Mouse (Mus musculus) frontal cortex, postnatal 10 days (tissue): Measurements from ENCODE around the gene Rabgap1l.
"Not testable (repeated sequence)": the region's sequence is repeated elsewhere in the genome, so short reads cannot be mapped to it uniquely, and the experiment has no call there.

ENCODE experiments used
- DNase-seq, 2 experiments: peaks; one replicate each; pipeline ENCODE4 v3.0.0; 2022; ENCODE audit warnings: low spot score in 2 of 2, mixed read lengths in 1 of 2

Gene Rabgap1l

DNA sequence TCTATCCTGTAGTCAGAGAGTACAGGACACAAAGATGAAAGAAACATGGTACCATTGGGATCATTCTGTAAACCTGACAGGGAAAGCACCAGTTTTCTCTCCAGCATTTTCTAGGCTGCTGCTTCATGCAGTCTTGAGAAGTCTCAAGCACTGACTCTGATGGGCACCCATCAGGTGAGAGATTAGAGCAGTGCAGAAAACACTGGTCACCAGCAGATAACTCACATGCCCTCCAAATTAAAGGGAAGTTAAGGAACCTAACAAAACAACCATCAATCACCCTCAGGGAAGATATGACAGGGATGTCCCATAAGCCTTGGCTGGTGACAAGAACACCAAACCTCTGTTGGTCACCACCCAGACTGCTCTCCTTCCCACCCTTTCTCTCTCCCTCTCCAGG lies 285.2 kb downstream of the Rabgap1l start:
- no peak for DNase-seq

DNA sequence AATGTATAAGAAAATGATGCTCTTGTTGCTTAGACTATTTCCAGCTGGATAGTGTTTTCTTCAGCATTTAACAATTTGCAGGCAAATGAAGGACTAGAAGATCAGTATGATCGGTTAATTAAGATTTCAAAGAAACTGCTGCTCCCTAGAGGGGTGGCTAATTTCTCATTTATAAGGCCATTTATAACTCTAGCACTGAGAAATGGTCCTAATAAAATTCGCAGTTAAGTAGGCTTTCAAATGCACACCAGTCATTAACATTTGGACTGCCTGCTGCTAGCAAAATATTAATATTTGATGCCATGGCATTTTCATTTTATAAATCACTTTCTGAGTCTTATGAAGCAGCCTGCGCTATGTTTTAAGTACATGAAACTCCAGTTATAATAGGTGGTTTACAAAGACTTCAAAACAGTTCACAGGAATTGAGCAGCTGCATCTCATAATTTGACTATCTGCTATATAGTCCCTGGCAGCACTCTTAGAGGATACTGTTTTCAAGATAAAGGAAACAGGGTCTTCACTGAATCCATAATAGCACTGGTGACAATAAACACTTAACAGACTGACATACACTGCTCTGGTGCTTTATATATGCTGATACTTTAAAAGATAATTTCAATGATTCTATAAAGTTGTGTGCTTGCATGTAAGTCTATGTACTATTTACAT lies 296.0 kb downstream of the Rabgap1l start:
- DNase-seq = no peak

DNA sequence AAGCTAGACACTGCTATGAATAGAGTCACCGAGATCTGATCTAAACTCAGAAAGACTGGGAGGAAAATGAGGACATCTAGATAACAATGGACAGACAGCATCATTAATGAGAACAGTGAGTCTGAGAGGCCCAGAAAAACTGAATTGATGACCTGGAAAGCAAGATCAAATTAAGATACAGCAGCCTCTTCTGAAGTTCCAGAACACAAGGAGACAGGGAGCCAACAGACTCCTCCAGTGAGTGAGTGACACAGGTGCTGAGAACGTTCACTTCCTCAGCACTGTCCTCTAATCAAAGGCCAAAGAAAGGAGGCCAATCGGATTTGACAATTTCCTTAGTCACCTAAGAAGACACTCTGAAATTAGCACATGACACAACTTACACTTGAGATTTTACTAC lies 307.3 kb downstream of the Rabgap1l start:
- no peak for DNase-seq

DNA sequence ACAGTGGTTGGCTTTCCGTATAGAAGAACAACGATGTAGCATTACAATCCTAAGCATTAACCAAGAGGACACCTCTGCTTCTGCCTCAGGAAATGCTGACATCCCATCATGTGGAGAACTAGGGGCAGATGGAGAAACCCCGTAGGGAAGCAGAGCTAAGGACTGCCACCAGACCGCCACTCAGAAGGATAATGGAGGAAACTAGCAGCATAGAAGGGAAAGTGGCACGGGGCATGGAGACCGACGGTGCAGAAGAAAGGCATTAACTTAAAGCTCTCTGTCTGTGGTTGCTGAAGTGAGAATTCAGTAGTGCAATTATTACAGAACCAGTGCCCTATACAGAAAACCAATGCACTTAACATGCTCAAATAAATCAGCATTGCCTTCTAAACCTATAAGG lies 308.0 kb downstream of the Rabgap1l start:
- no peak for DNase-seq

DNA sequence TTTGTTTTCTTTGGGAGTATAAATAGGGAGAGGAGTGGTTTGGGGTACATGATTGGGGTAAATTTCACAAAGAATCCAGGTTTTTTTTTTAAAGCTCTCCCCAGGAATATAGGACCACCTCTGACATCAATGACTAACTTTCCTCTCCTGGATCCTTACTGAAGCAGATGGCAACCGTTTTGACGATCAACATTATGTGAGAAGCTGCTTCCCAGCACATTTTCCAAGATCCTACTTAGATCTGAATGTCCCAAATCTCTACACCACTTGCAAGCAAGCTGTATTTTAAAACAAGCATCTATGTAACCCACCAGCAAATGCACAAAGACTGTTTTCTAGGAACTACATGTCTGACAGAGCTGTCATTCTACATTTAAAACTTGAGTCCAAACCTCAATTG lies 311.4 kb downstream of the Rabgap1l start:
- no peak for DNase-seq

DNA sequence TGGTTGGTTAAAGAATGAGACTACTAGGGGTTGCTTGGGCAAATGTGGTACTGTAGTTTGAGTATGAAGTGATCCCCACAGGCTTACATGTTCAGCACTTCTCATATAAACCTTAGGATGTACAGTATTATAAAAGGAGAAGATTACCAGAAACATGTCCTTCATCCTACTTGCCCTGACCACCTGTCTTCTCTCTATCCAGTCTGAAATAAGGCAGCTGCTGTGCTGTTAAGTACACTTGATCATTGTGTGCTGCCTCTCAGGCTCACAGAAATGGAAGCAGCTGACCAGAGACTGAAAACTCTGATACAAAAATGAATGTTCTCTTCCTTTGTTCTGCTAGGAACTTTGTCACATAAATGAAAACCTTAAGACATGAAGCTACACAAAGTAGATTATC lies 325.6 kb downstream of the Rabgap1l start:
- no peak for DNase-seq

DNA sequence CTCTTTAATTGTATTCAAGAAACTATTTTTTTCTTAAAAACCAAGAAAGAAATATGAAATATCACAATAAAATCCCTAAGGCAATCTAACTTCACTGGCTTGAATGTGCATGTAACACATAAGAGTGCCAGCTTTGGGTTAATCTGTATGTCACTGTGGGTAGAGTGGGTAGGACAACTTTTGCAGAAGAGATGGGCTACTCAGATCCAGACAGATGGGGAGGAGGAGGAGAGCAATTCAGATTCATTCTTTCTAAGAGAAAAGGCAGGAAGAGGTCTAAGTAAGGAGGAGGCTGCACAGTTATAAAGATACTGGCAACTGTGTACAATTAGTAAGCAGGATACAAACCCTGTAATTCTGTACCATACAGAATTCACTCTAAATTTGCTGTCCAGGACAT lies 327.8 kb downstream of the Rabgap1l start:
- DNase-seq = no peak

DNA sequence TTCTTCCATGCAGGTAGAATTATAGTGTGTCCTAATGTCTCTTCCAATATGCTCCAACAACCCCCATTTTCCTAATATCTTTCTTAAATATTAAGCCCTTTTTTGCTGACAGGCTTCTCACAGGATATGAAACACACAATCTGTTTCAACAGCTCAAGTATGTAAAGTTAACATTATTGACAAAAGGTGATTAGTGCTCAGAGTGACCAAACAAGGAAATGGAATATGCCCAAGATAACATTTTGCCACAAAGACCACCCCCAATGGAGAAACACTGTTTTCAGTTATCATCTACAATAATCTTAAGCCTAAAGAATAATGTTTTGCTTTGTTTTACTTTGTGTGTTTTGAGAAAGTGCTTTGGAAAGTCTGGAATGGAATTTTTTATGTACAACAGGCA lies 328.9 kb downstream of the Rabgap1l start:
- no peak for DNase-seq

DNA sequence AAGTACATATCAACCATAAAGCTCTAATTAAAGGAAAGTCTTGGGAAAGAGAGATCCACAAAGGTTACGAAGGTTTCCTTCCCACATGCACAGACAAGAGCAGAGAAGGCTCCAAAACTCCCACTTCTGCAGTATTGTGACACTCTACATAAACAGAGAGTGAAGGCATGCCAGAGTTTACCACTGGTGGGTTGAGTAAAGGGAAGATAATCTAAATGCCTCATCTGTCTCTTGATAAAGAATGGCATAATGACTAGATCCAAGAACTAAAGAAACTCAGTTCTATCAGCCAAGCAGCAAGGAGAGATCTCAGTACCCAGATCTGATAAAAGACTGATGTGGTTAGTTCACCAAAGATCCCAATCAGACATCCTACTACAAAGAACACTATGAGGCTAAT lies 332.7 kb downstream of the Rabgap1l start:
- DNase-seq = no peak

DNA sequence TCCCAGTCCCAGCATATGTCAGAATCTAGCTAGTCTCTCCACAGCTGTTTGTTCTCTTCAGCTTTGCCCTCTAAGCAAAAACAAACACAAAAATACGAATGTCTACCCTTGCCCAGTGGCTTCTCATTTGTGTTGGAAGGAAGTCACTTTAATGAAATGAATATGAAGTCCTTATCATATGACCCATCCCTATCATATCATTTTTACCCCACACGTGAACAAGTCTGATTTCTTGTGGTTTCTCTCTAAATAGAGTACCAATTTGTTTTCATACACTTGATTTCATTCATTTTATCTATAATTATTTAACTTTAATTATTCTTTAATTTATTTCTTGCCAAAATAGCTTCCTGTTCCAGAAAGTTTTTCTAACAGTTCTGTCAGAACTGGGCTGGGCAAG lies 341.3 kb downstream of the Rabgap1l start:
- DNase-seq = no peak

DNA sequence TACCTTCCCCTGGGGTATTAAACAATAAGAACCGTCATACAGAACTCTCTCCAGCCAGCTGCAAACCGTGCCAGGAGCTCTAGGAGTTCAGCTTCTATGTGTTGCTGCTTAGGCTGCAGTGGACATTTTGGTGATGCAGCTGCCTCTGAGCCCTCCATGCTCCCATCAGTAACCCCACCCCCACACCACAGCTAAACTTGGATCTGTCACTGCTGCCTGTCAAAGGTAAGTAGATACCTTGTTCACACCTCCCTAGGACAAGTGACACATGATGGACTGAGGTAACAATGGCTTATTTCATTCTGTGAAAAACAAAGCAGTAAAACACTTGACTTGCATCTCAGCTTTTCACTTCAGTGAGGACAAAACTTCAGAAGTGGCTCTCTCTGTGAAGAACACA lies 344.3 kb downstream of the Rabgap1l start:
- no peak for DNase-seq

DNA sequence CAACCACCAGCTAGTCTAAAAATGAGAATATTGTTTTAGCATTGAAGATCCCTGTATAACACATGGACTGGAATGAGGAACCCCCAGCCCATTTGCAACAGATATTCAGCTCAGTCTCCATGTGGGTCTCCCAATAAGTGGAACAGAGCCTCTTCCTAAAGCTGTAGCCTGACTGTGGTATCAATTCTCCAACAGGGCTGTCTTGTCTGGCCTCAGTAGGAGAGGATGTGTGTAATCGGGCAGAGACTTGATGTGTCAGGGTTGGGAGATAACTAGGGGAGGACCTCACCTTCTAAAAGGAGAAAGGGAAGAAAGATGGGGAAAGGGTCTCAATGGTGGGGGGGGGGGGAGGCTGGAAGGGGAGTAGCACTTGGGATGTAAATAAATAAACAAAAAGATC lies 346.2 kb downstream of the Rabgap1l start:
- no peak for DNase-seq

DNA sequence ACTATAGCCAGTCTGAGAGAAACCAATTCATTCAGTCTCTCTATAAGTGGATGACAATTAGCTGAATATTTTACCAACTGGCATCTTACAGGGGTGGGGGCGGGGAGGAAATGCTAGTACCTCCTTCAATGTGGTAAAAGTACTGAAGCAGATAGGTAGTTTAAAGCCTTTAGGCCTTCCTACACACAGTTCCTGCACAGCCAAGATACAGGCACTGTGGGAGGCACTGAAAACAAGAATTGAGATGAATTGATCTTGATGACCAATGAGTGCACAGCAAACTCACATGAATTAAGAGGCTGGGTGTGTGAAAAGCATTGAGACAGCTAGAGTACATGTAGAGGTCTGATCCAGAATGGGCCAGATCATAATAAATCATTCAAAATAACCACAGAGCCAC lies 349.5 kb downstream of the Rabgap1l start:
- DNase-seq = no peak

DNA sequence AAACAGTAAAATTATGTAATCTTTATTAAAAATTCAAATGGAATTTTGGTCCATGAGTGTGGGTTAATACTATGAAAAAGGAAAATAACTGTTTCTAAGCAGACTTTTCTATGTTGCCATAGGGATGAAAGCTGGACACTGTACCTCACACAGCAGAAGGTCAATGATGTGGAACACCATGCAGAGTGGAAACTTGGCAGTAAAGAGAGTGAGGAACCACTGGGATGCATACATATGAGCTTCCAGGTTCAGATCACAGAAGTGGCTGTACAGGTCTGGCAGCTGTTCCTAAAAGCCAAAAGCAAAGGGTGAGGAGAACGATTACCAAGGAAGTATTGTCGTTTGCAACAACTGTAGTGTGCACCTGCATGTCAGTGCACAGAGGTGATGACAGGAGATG lies 351.3 kb downstream of the Rabgap1l start:
- no peak for DNase-seq

DNA sequence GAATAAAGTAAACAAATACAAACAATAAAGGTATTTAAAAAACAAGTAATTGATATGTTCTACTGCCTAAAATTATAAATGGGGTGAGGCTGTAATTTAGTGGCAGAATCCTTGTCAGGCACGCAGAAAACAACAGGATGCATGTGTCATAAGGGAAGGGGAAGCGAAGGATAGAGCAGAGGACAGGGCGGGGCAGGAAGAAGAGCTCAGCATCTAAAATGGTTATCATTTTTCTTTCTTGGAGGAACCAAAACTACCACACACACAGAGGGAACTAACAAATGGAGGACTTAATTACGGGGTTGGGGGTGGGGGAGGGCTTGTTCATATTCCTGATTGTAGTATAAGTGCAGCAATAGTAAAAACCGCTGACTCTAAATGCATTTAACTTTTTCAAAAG lies 351.9 kb downstream of the Rabgap1l start:
- no peak for DNase-seq

DNA sequence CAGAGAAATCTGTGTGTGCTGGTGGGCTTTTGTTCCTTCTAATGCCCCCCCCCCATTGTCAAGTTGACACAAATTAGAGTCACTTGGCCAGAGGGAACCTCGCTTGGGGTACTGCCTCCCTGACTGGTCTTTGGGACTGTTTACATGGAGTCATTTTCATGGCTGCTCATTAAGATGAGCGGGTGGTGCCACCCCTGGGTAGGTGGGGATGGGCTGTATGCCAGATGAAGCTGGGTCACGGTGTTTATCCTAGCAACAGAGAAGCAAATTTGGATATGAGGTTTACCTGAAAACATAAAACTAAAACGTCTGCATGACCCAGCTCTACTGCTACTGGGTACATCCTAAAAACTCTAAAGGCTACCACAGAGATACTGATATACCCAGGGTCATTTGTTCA lies 354.2 kb downstream of the Rabgap1l start:
- no peak for DNase-seq

DNA sequence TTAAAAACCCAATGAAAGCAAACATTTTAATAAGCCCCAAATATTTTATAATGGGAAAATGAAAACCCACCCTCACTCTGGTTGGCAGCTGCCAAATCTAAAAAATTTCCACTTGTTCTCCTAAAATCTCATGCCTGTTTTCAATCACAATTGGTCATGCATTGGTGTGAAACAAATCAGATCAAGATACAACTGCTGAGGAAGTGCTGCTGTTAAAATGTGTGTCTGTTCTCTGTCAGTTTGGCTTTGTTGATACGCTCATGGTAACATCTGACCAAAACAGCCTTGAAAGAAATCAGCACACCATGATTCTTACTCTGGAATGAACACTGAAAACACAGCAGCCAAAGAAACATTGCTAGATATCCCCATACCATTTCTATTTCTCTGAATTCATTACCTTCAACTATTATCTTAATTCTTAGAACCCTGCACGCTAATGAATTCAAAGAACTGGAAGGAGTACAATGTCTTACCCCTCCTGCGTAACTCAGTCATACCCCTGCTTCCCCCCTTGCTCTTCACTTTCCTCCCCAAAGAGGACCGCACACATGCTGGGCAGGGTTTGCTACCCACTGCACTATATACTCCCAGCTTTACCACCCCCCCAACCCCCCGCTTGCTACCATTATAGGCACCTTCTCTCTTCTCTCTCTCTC lies 375.7 kb downstream of the Rabgap1l start:
- no peak for DNase-seq

DNA sequence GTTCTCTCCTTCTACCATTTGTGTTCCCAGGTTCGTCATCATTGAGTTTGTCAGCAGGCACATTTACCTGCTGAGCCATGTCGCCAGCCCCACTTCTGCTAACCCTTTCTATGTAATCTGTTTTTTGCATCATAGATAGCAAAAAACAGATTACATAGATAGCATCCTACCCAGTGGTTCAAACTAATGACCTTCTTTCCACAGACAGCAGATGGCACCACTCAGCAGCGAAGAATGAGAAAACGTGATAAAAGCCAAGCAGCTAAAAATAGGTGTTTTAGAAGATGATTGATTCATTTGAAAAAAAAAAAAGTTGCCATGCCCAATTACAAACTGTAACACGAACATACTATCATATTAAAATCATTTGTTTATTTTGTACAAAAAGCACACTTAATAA lies 382.2 kb downstream of the Rabgap1l start:
- DNase-seq = peak in 1 of 2 experiments; percentile 23

DNA sequence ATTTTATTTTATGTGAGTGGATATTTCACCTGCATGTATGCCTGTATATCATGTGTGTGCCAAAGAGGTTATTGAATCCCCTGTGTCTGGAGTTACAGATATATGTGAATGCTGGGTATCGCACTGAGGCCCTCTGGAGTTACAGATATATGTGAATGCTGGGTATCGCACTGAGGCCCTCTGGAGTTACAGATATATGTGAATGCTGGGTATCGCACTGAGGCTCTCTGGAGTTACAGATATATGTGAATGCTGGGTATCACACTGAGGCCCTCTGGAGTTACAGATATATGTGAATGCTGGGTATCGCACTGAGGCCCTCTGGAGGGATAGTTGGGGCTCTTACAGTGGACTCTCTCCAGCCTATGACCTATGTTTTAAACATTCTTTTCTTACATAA lies 383.3 kb downstream of the Rabgap1l start:
- not testable (repeated sequence) for DNase-seq

DNA sequence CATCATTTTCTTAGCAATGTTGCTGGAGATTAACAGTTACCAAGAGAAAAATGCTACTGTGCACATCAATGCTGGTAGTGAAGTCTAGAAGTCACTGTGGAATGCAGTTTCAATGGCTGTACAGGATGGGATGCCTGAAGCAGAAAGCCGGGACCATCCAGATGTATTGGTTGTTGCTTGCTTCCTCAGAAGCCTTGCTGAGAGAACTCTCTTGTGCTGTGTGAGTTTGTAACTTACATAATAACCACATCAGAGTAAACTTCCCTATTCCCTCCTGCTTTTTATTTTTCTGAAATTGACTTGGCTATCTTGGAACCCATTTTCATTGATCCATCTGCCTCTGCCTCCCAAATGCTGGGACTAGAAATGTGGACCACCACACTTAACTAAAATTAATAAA lies 383.9 kb downstream of the Rabgap1l start:
- DNase-seq = no peak

DNA sequence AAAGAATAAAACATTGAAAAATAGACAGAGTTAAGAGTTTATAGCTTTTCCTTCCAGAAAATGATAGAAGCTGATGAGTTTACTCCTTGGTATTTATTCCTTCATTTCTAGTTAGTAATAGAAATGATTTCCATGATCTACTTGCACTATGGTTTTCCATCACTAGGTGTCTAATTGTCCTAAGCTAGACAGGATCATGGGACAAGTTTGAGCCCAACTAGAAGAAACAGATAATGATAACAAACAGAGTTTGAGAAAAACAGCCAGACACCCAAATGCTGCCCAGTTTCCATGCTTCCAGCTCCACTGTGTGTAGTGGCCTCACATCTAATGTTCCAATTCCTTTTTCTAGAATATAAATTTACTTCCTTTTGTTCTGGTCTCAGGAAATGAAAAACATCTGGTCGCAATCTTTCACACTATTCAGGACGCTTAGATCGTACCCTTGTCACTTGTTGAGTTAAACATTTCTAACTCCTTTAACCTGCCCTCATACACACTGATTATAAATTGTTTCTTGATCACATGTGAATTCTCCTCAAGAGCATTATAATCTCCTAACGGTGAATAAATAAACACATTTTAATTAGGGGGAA lies 384.6 kb downstream of the Rabgap1l start:
- DNase-seq = no peak

DNA sequence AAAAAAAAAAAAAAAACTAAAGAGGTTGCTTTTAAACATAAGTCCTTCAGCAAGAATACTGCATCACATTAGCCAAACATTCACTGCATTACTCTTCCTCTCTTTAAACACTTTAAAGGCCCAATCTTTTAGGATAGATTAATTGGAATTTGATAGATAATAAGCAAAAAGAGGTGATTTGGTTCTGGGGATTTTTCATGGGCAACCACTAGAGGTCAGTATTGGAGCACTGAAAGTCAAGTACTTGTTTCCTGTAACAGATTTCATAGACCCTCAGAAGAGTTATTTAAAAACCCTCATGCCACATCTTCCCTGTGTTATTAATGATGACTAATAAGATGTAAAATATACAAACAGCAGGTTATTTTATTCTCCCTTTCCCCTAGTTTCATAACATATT lies 393.6 kb downstream of the Rabgap1l start:
- DNase-seq = peak in 1 of 2 experiments; percentile 24

DNA sequence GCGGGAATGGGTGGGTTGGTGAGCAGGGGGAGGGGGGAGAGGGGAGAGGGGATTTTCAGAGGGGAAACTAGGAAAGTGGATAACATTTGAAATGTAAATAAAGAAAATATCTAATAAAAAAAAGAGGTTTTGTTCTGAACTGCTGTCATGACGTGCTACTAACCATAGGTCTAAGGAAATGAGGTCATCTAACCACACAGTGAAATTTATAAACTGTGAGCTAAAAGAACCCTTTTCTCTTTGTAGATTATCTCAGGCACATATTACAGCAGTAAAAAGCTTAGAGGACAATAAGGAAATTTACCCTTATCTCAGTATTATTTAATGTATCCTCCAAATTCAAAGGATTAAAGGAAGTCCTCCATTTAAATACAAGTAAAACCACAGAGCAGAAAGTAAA lies 396.0 kb downstream of the Rabgap1l start:
- no peak for DNase-seq
